Mouse (Mus musculus) embryonic fibroblast, embryonic 13.5 days (primary cell): ENCODE results near the gene Cracr2a.

Experiments
- CTCF ChIP-seq: IDR thresholded peaks from 2 replicates; pipeline ENCODE4 v1.5.1; 2011; ENCODE audit warnings: mild to moderate bottlenecking, control low read depth, low read length, moderate library complexity, borderline replicate concordance; ENCODE audit not compliant: insufficient read depth
- POLR2A ChIP-seq: IDR thresholded peaks from 2 replicates; pipeline ENCODE4 v1.6.1; 2011; ENCODE audit warnings: low read depth, mild to moderate bottlenecking, control low read depth, low read length, moderate library complexity

DNA sequence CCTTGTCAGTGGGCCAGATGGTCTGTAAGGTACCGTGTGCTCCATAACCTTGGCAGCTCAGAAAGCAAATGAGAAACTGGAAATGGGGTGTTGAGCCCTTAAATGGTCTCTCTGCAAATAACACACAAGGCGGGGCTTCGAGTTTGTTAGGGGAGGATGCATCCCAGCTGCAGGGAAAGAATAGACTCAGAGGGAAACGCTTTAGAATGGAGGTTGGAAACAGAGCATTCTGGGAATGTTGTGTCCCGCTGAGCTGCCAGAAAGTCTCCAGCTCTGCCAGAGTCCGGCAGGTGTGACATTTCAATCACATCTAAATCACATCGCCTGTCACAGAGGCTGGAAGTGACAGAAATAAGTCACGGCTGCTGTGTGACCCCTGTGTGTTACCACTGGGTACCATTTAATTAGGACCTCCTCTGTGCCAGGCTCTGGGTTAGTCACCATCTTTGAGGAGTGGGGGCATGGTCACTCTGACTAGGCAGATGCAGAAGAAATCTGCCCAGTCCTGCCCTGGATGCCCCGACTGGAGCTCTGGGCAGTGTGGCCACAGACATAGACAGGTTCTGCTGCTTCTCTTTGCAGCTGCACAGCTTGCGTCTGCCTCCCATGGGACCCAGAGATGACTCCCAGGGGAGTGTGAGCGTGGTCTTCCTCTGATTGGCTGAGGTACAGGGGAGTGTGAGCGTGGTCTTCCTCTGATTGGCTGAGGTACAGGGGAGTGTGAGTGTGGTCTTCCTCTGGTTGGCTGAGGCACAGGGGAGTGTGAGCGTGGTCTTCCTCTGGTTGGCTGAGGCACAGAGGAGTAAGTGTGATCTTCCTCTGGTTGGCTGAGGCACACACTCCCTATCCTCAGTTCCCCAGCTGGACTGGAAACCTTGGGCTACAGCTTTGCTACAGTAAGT lies 53.2 kb downstream of the Cracr2a start:
- TF ChIP-seq CTCF = no peak
- TF ChIP-seq POLR2A = no peak
